Mouse (Mus musculus): ENCODE results near the gene Gm4881. TPM values are rescaled to one million over a fixed set of nuclear protein-coding genes. Genes with fewer than 3 reads are reported as not detected.
A peak's percentile ranks its signal among the peaks of the same experiment; 100 is the strongest.

The Gm4881 gene
- total and polyA plus RNA-seq, 3 experiments, result not detected

GRCm38 (mm10) chr7:24883896-24884692 is 60.2 kb downstream of the Gm4881 start, which contains the start of gene Rps19:
Gene Rps19, plus strand, starts transcription at chr7:24884371.
- H3K4me3 ChIP-seq (ENCODE audit: low read depth, low read length), result peak within 1 kb of the TSS; percentile 97
- peaks cover 23% of the 10 kb centered on the region for H3K27me3 ChIP-seq (ENCODE audit: insufficient read depth, low read length)
- TF ChIP-seq POLR2AphosphoS5 (IDR thresholded peaks at IDR 0.05; ENCODE audit: insufficient replicate concordance, low read depth, low read length) (no peak), TAL1 (conservative IDR thresholded peaks at IDR 0.05; ENCODE audit: low read depth, low read length) (no peak), GATA2 (IDR thresholded peaks at IDR 0.05; ENCODE audit: borderline replicate concordance, low read depth, low read length) (no peak), CTCF (IDR thresholded peaks at IDR 0.05; ENCODE audit: low read depth, low read length) (no peak), GATA1 (IDR thresholded peaks at IDR 0.05; ENCODE audit: borderline replicate concordance, low read length) (no peak)
- peak; percentile 91 for ATAC-seq (ENCODE audit: extremely low read depth, insufficient number of reproducible peaks, low FRiP score, poor library complexity, severe bottlenecking)
- peaks cover 44% of the 10 kb centered on the region for H3K36me3 ChIP-seq (replicated peaks)
- peak; percentile 94 for DNase-seq (ENCODE audit: low spot score)
- peaks cover 41% of the 10 kb centered on the region for H3K4me1 ChIP-seq (ENCODE audit: insufficient read depth, low read depth, low read length)
- no peaks in the 10 kb centered on the region for H3K9me3 ChIP-seq (replicated peaks)

GRCm38 (mm10) chr7:24882416-24883199 is 61.7 kb downstream of the Gm4881 start:
- peaks cover 29% of the 10 kb centered on the region for H3K36me3 ChIP-seq (replicated peaks)
- H3K27me3 ChIP-seq (ENCODE audit: insufficient read depth, low read length), result peaks cover 30% of the 10 kb centered on the region
- no peak for DNase-seq (ENCODE audit: low spot score)
- H3K9me3 ChIP-seq (replicated peaks), result no peaks in the 10 kb centered on the region
- H3K4me1 ChIP-seq (ENCODE audit: insufficient read depth, low read depth, low read length), result peaks cover 26% of the 10 kb centered on the region
- TF ChIP-seq CTCF (IDR thresholded peaks at IDR 0.05; ENCODE audit: low read depth, low read length), result no peak
- TF ChIP-seq GATA1 (IDR thresholded peaks at IDR 0.05; ENCODE audit: borderline replicate concordance, low read length), result no peak
- TF ChIP-seq POLR2AphosphoS5 (IDR thresholded peaks at IDR 0.05; ENCODE audit: insufficient replicate concordance, low read depth, low read length), result no peak
- no peak for TF ChIP-seq GATA2 (IDR thresholded peaks at IDR 0.05; ENCODE audit: borderline replicate concordance, low read depth, low read length)
- no peak for TF ChIP-seq TAL1 (conservative IDR thresholded peaks at IDR 0.05; ENCODE audit: low read depth, low read length)
- H3K4me3 ChIP-seq (ENCODE audit: low read depth, low read length), result no peak overlapping the region
- no peak for ATAC-seq (ENCODE audit: extremely low read depth, insufficient number of reproducible peaks, low FRiP score, poor library complexity, severe bottlenecking)

- DNase-seq (ENCODE audit: low spot score) (no peak), ATAC-seq (ENCODE audit: extremely low read depth, insufficient number of reproducible peaks, low FRiP score, poor library complexity, severe bottlenecking) (no peak)
- Histone ChIP-seq H3K4me1 (ENCODE audit: insufficient read depth, low read depth, low read length) (peaks cover 10% of the 10 kb centered on the region; the same call in 1 of the 2 replicates), H3K9me3 (replicated peaks) (no peaks in the 10 kb centered on the region), H3K27me3 (ENCODE audit: insufficient read depth, low read length) (peaks cover 52% of the 10 kb centered on the region), H3K36me3 (replicated peaks) (no peaks in the 10 kb centered on the region), H3K4me3 (ENCODE audit: low read depth, low read length) (no peak overlapping the region)
- TF ChIP-seq CTCF (IDR thresholded peaks at IDR 0.05; ENCODE audit: low read depth, low read length) (no peak), TAL1 (conservative IDR thresholded peaks at IDR 0.05; ENCODE audit: low read depth, low read length) (no peak), POLR2AphosphoS5 (IDR thresholded peaks at IDR 0.05; ENCODE audit: insufficient replicate concordance, low read depth, low read length) (no peak), GATA1 (IDR thresholded peaks at IDR 0.05; ENCODE audit: borderline replicate concordance, low read length) (no peak), GATA2 (IDR thresholded peaks at IDR 0.05; ENCODE audit: borderline replicate concordance, low read depth, low read length) (no peak)
These were observed 64.7 kb downstream of the Gm4881 start for GRCm38 (mm10) chr7:24879620-24880019.

GRCm38 (mm10) chr7:24877588-24877987 is 66.7 kb downstream of the Gm4881 start:
- H3K4me1 ChIP-seq (ENCODE audit: insufficient read depth, low read depth, low read length), result peaks cover 3% of the 10 kb centered on the region; the same call in 1 of the 2 replicates
- TF ChIP-seq CTCF (IDR thresholded peaks at IDR 0.05; ENCODE audit: low read depth, low read length) (no peak), POLR2AphosphoS5 (IDR thresholded peaks at IDR 0.05; ENCODE audit: insufficient replicate concordance, low read depth, low read length) (no peak), GATA2 (IDR thresholded peaks at IDR 0.05; ENCODE audit: borderline replicate concordance, low read depth, low read length) (no peak)
- DNase-seq (ENCODE audit: low spot score) (no peak), ATAC-seq (ENCODE audit: extremely low read depth, insufficient number of reproducible peaks, low FRiP score, poor library complexity, severe bottlenecking) (no peak)
- H3K4me3 ChIP-seq (ENCODE audit: low read depth, low read length), result no peak overlapping the region
- H3K9me3 ChIP-seq (replicated peaks), result no peaks in the 10 kb centered on the region
- no peaks in the 10 kb centered on the region for H3K36me3 ChIP-seq (replicated peaks)
- H3K27me3 ChIP-seq (ENCODE audit: insufficient read depth, low read length), result peaks cover 71% of the 10 kb centered on the region

Other genes with a start within 250 kb of the Gm4881 start
- not detected in 2 replicates for gene BC049730, start 235.3 kb downstream of the Gm4881 start, total RNA-seq (2014; fragmentation: Nextera tagmentation)
- not detected in 2 replicates for gene BC049730, start 235.3 kb downstream of the Gm4881 start, total RNA-seq (2017)
- not detected in 2 replicates for gene BC049730, start 235.3 kb downstream of the Gm4881 start, polyA plus RNA-seq (2012)
- gene Gm4763, start 217.6 kb downstream of the Gm4881 start, total RNA-seq (2014; fragmentation: Nextera tagmentation), result not detected in 2 replicates
- gene Gm4763, start 217.6 kb downstream of the Gm4881 start, total RNA-seq (2017), result not detected in 2 replicates
- not detected in 2 replicates for gene Gm4763, start 217.6 kb downstream of the Gm4881 start, polyA plus RNA-seq (2012)
- gene Cd177, start 184.2 kb downstream of the Gm4881 start, total RNA-seq (2014; fragmentation: Nextera tagmentation), result not detected in 2 replicates
- gene Cd177, start 184.2 kb downstream of the Gm4881 start, total RNA-seq (2017), result not detected in 2 replicates
- 0.03 TPM in 1 of 2 replicates, not detected in the other for gene Cd177, start 184.2 kb downstream of the Gm4881 start, polyA plus RNA-seq (2012)
- gene Ceacam10, start 167.3 kb downstream of the Gm4881 start, total RNA-seq (2014; fragmentation: Nextera tagmentation), result not detected in 2 replicates
- 0.17 and 0.27 TPM in 2 replicates for gene Ceacam10, start 167.3 kb downstream of the Gm4881 start, total RNA-seq (2017)
- not detected in 2 replicates for gene Ceacam10, start 167.3 kb downstream of the Gm4881 start, polyA plus RNA-seq (2012)
- not detected in 2 replicates for gene Gm9844, start 82.3 kb downstream of the Gm4881 start, total RNA-seq (2014; fragmentation: Nextera tagmentation)
- not detected in 2 replicates for gene Gm9844, start 82.3 kb downstream of the Gm4881 start, total RNA-seq (2017)
- gene Gm9844, start 82.3 kb downstream of the Gm4881 start, polyA plus RNA-seq (2012), result 1.3 and 1.7 TPM in 2 replicates
- not detected in 2 replicates for gene Lypd4, start 74.6 kb downstream of the Gm4881 start, total RNA-seq (2014; fragmentation: Nextera tagmentation)
- gene Lypd4, start 74.6 kb downstream of the Gm4881 start, total RNA-seq (2017), result 0.11 and 0.17 TPM in 2 replicates
- gene Lypd4, start 74.6 kb downstream of the Gm4881 start, polyA plus RNA-seq (2012), result not detected in 2 replicates
- not detected in 2 replicates for gene Dmrtc2, start 74.4 kb downstream of the Gm4881 start, total RNA-seq (2014; fragmentation: Nextera tagmentation)
- gene Dmrtc2, start 74.4 kb downstream of the Gm4881 start, total RNA-seq (2017), result not detected in 2 replicates
- gene Dmrtc2, start 74.4 kb downstream of the Gm4881 start, polyA plus RNA-seq (2012), result not detected in 2 replicates
- 877 and 949 TPM in 2 replicates for gene Rps19, start 60.1 kb downstream of the Gm4881 start, total RNA-seq (2014; fragmentation: Nextera tagmentation)
- gene Rps19, start 60.1 kb downstream of the Gm4881 start, total RNA-seq (2017), result 1,262 and 1,401 TPM in 2 replicates
- 2,998 and 3,499 TPM in 2 replicates for gene Rps19, start 60.1 kb downstream of the Gm4881 start, polyA plus RNA-seq (2012)
- gene Cd79a, start 47.1 kb downstream of the Gm4881 start, total RNA-seq (2014; fragmentation: Nextera tagmentation), result not detected in 2 replicates
- 0.11 TPM in 1 of 2 replicates, not detected in the other for gene Cd79a, start 47.1 kb downstream of the Gm4881 start, total RNA-seq (2017)
- gene Cd79a, start 47.1 kb downstream of the Gm4881 start, polyA plus RNA-seq (2012), result 0.04 TPM in 1 of 2 replicates, not detected in the other
- gene Arhgef1, start 41.6 kb downstream of the Gm4881 start, total RNA-seq (2014; fragmentation: Nextera tagmentation), result 97.4 and 107 TPM in 2 replicates
- 38.3 and 48.2 TPM in 2 replicates for gene Arhgef1, start 41.6 kb downstream of the Gm4881 start, total RNA-seq (2017)
- 365 and 371 TPM in 2 replicates for gene Arhgef1, start 41.6 kb downstream of the Gm4881 start, polyA plus RNA-seq (2012)
- 11.7 and 17.3 TPM in 2 replicates for gene Rabac1, start 28.3 kb upstream of the Gm4881 start, total RNA-seq (2014; fragmentation: Nextera tagmentation)
- 36.3 and 49.3 TPM in 2 replicates for gene Rabac1, start 28.3 kb upstream of the Gm4881 start, total RNA-seq (2017)
- gene Rabac1, start 28.3 kb upstream of the Gm4881 start, polyA plus RNA-seq (2012), result 79.9 and 99.9 TPM in 2 replicates
- not detected in 2 replicates for gene Atp1a3, start 61.5 kb upstream of the Gm4881 start, total RNA-seq (2014; fragmentation: Nextera tagmentation)
- gene Atp1a3, start 61.5 kb upstream of the Gm4881 start, total RNA-seq (2017), result 0.06 and 0.11 TPM in 2 replicates
- 0.04 TPM in 1 of 2 replicates, not detected in the other for gene Atp1a3, start 61.5 kb upstream of the Gm4881 start, polyA plus RNA-seq (2012)
- gene Grik5, start 127.9 kb upstream of the Gm4881 start, total RNA-seq (2014; fragmentation: Nextera tagmentation), result 168 and 198 TPM in 2 replicates
- 75.9 and 91.3 TPM in 2 replicates for gene Grik5, start 127.9 kb upstream of the Gm4881 start, total RNA-seq (2017)
- gene Grik5, start 127.9 kb upstream of the Gm4881 start, polyA plus RNA-seq (2012), result 85.8 and 94.6 TPM in 2 replicates
- gene Zfp574, start 128.1 kb upstream of the Gm4881 start, total RNA-seq (2014; fragmentation: Nextera tagmentation), result 31.5 and 31.7 TPM in 2 replicates
- gene Zfp574, start 128.1 kb upstream of the Gm4881 start, total RNA-seq (2017), result 14.8 and 15.4 TPM in 2 replicates
- 66.3 and 69.0 TPM in 2 replicates for gene Zfp574, start 128.1 kb upstream of the Gm4881 start, polyA plus RNA-seq (2012)
- gene Pou2f2, start 235.2 kb upstream of the Gm4881 start, total RNA-seq (2014; fragmentation: Nextera tagmentation), result 0.38 and 1.6 TPM in 2 replicates
- 0.06 and 0.16 TPM in 2 replicates for gene Pou2f2, start 235.2 kb upstream of the Gm4881 start, total RNA-seq (2017)
- gene Pou2f2, start 235.2 kb upstream of the Gm4881 start, polyA plus RNA-seq (2012), result 0.58 and 0.59 TPM in 2 replicates